Mouse (Mus musculus) lung, postnatal 0 days (tissue): ENCODE measurements around the gene Btbd16. TPM values are rescaled to one million over a fixed set of nuclear protein-coding genes. Genes with fewer than 3 reads are reported as not detected.

Experiments
- ATAC-seq: fragments of 200-750 bp; cut with Nextera tagmentation; 2 replicates; pipeline ENCODE4 v1.8.0; 2017; ENCODE audit warnings: moderate library complexity
- DNase-seq: peaks from one replicate; pipeline ENCODE4 v3.0.0-alpha.2; 2016; ENCODE audit warnings: low spot score
- H3K27ac ChIP-seq: fragments of 300-500 bp; sonication (generic); 2 replicates; pipeline ENCODE4 v1.5.1; 2014; ENCODE audit warnings: antibody characterized with exemption, mild to moderate bottlenecking, low read length, mixed read lengths
- H3K27me3 ChIP-seq: fragments of 300-500 bp; sonication (generic); replicated peaks from 2 replicates; pipeline ENCODE4 v1.6.1; 2014; ENCODE audit warnings: low read length, mixed read lengths; ENCODE audit not compliant: insufficient read depth
- H3K36me3 ChIP-seq: fragments of 300-500 bp; sonication (generic); 2 replicates; pipeline ENCODE4 v1.6.1; 2014; ENCODE audit warnings: low read length, mixed read lengths; ENCODE audit not compliant: insufficient read depth
- H3K4me1 ChIP-seq: fragments of 300-500 bp; sonication (generic); 2 replicates; pipeline ENCODE4 v1.6.1; 2014; ENCODE audit warnings: antibody characterized with exemption, low read depth, low read length, mixed read lengths; ENCODE audit not compliant: insufficient read depth
- H3K4me2 ChIP-seq: fragments of 300-500 bp; sonication (generic); replicated peaks from 2 replicates; pipeline ENCODE4 v1.6.1; 2014; ENCODE audit warnings: low read depth, mild to moderate bottlenecking, low read length, moderate library complexity, mixed read lengths
- H3K4me3 ChIP-seq: fragments of 300-500 bp; sonication (generic); 2 replicates; pipeline ENCODE4 v1.5.1; 2014; ENCODE audit warnings: low read depth, low read length
- H3K9ac ChIP-seq: fragments of 300-500 bp; sonication (generic); replicated peaks from 2 replicates; pipeline ENCODE4 v1.6.1; 2014; ENCODE audit warnings: low read depth, mild to moderate bottlenecking
- H3K9me3 ChIP-seq: fragments of 300-500 bp; sonication (generic); 2 replicates; pipeline ENCODE4 v1.6.1; 2016; ENCODE audit warnings: low read length, mixed read lengths
- CTCF ChIP-seq: IDR thresholded peaks from 2 replicates; pipeline ENCODE4 v1.5.1; 2016; ENCODE audit warnings: antibody characterized with exemption, mild to moderate bottlenecking
- EP300 ChIP-seq: IDR thresholded peaks from 2 replicates; pipeline ENCODE4 v1.6.1; 2016; ENCODE audit warnings: antibody characterized with exemption, mild to moderate bottlenecking, control low read depth
- WGBS: fragments of 180-500 bp; shearing (Covaris S2); extraction: QIAGEN DNeasy Blood & Tissue Kit; methylation state at CpG from one replicate; pipeline ENCODE4 v1.1.7; 2014; 5-methylcytosine and 5-hydroxymethylcytosine counted together
- polyA plus RNA-seq: library from polyadenylated mRNA; unstranded; fragments of >200 nt; fragmentation: Nextera tagmentation; extraction: Ambion mirVana; gene quantifications from 2 replicates; pipeline ENCODE4 v1.2.1, GENCODE M21; 2015

Btbd16 gene
- polyA plus RNA-seq, 1 experiment from 2014 or later: not detected

- peak; percentile 39 for DNase-seq
- Histone ChIP-seq H3K27me3 (no peaks in the 10 kb centered on the region), H3K36me3 (no peaks in the 10 kb centered on the region), H3K9ac (no peak overlapping the region), H3K27ac (peak overlapping the region; percentile 47; the same call in 1 of the 2 replicates), H3K4me1 (no peaks in the 10 kb centered on the region), H3K4me2 (0 out of 2 replicates have a peak overlapping the region, but pooled peaks have one; percentile 5), H3K9me3 (no peaks in the 10 kb centered on the region), H3K4me3 (no peak overlapping the region)
- TF ChIP-seq CTCF (no peak), EP300 (no peak)
- peak; percentile 83 for ATAC-seq
- 48% methylated on average over 17 of the region's 17 CpGs for WGBS
Measured at GRCm38 (mm10) chr7:130847164-130847718, 73.4 kb downstream of the Btbd16 start.

- Histone ChIP-seq H3K36me3 (no peaks in the 10 kb centered on the region), H3K9me3 (no peaks in the 10 kb centered on the region), H3K27me3 (no peaks in the 10 kb centered on the region), H3K4me2 (no peak overlapping the region), H3K9ac (no peak overlapping the region), H3K4me3 (no peak overlapping the region), H3K27ac (0 out of 2 replicates have a peak overlapping the region, but pooled peaks have one; percentile 4), H3K4me1 (no peaks in the 10 kb centered on the region)
- no peak for TF ChIP-seq CTCF
- TF ChIP-seq EP300: peak; percentile 90
- ATAC-seq (peak; percentile 89), DNase-seq (peak; percentile 81)
- 49% methylated on average over 4 of the region's 4 CpGs for WGBS
Measured at GRCm38 (mm10) chr7:130854684-130855292, 80.9 kb downstream of the Btbd16 start.

GRCm38 (mm10) chr7:130855681-130856080, 81.8 kb downstream of the Btbd16 start:
- DNase-seq: peak; percentile 35
- Histone ChIP-seq H3K9me3 (no peaks in the 10 kb centered on the region), H3K4me3 (no peak overlapping the region), H3K4me2 (no peak overlapping the region), H3K27me3 (no peaks in the 10 kb centered on the region), H3K4me1 (no peaks in the 10 kb centered on the region), H3K36me3 (no peaks in the 10 kb centered on the region), H3K27ac (peak overlapping the region; percentile 4; the same call in 1 of the 2 replicates), H3K9ac (no peak overlapping the region)
- TF ChIP-seq CTCF (no peak), EP300 (no peak)
- WGBS: 28% methylated on average over 3 of the region's 3 CpGs
- peak; percentile 33 for ATAC-seq

- ATAC-seq (no peak), DNase-seq (no peak)
- no peaks in the 10 kb centered on the region for H3K4me1 ChIP-seq
- H3K36me3 ChIP-seq: no peaks in the 10 kb centered on the region
- no peaks in the 10 kb centered on the region for H3K9me3 ChIP-seq
- WGBS: 65% methylated on average over 6 of the region's 6 CpGs
- no peak overlapping the region for H3K9ac ChIP-seq
- TF ChIP-seq CTCF (no peak), EP300 (no peak)
- no peak overlapping the region for H3K4me2 ChIP-seq
- no peaks in the 10 kb centered on the region for H3K27me3 ChIP-seq
- no peak overlapping the region for H3K4me3 ChIP-seq
- H3K27ac ChIP-seq: no peak overlapping the region
Measured at GRCm38 (mm10) chr7:130857973-130858372, 84.1 kb downstream of the Btbd16 start.

GRCm38 (mm10) chr7:130859926-130860325, 86.1 kb downstream of the Btbd16 start:
- no peak overlapping the region for H3K9ac ChIP-seq
- no peaks in the 10 kb centered on the region for H3K36me3 ChIP-seq
- H3K27ac ChIP-seq: no peak overlapping the region
- H3K27me3 ChIP-seq: no peaks in the 10 kb centered on the region
- H3K4me3 ChIP-seq: no peak overlapping the region
- TF ChIP-seq EP300 (no peak), CTCF (no peak)
- no peak overlapping the region for H3K4me2 ChIP-seq
- 50% methylated on average over 4 of the region's 5 CpGs for WGBS
- DNase-seq (no peak), ATAC-seq (no peak)
- no peaks in the 10 kb centered on the region for H3K9me3 ChIP-seq
- no peaks in the 10 kb centered on the region for H3K4me1 ChIP-seq

GRCm38 (mm10) chr7:130860721-130861142, 86.9 kb downstream of the Btbd16 start:
- Histone ChIP-seq H3K9ac (no peak overlapping the region), H3K27ac (no peak overlapping the region)
- 28% methylated on average over 11 of the region's 11 CpGs for WGBS

More at GRCm38 (mm10) chr7:130860721-130861142, 86.9 kb downstream of the Btbd16 start:
- TF ChIP-seq EP300 (peak; percentile 32; the same call in 1 of the 2 replicates), CTCF (no peak)
- Histone ChIP-seq H3K4me3 (no peak overlapping the region), H3K9me3 (no peaks in the 10 kb centered on the region), H3K36me3 (no peaks in the 10 kb centered on the region), H3K4me1 (no peaks in the 10 kb centered on the region), H3K4me2 (no peak overlapping the region), H3K27me3 (no peaks in the 10 kb centered on the region)
- DNase-seq (peak; percentile 46), ATAC-seq (peak; percentile 8; the same call in 1 of the 2 replicates)
